In the genomic region with DNA sequence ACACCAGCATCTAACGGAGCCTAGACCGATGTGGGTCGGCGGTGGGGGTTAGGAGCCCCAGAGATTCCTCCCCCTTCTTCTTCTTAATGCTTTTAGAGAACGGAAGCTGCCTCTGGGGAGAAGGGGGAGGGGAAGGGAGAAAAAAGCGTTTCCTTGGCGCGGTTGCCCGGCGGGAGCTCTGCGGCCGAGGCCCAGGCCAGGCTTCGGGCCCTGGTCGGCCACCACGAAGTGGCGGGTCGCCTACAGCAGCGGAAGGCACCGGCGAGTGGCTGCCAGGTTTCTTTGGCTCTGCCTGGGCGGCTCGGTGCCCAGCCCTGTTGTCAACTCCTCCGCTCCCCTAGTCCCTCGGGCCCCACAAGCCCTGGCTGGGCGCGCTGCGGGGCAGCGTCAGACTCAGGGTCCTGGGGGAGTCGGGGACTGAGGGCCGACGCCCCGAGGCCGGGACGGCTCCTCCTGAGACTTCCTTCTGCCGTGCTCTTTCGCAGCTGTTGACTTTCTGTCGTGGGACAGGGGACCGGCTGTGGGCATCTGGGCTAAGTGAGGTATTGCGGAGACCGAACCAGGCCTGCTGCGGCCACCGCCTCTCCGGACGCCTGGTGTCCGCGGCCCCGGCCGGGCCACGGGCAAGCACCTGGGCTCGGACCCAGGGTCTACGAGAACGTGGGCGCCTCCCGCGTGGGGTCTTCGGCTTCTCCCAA, we compare ENCODE assay signal across 9 mouse cellular contexts.
DNase-seq lines count a peak whose midpoint lies in the region; ATAC-seq and TF ChIP-seq lines count a peak whose summit lies in the region.
"Had no signal": no experiment of that assay in that cellular context is flagged by ENCODE, and none has a peak within 500 bp of the region (broad histone marks: within the 10 kb centered on the region; RNA-seq: fewer than 3 reads in every experiment).

No protein-coding gene starts in this region.

- WGBS in heart, embryonic 11.5 days (ENCODE audit: insufficient replicate concordance) = under 1% methylated on average over 55 of the region's 56 CpGs
- WGBS in neural tube, embryonic 11.5 days = under 1% methylated on average over 53 of the region's 56 CpGs
- 8% methylated on average over 56 of the region's 56 CpGs for WGBS in thymus, adult 2 months

- no peak for TF ChIP-seq POLR2A in thymus, adult 2 months (IDR thresholded peaks at IDR 0.05; ENCODE audit: control insufficient read depth, extremely low read depth, insufficient read depth, low read length, poor library complexity)

- H3K27me3 ChIP-seq in heart, embryonic 11.5 days (ENCODE audit: control insufficient read depth, insufficient read depth, low read length) = peaks cover 58% of the 10 kb centered on the region
- H3K27me3 ChIP-seq in neural tube, embryonic 11.5 days (ENCODE audit: control insufficient read depth, insufficient read depth, low read length) = 0 out of 2 replicates have a peak, but pooled peaks cover 3% of the 10 kb centered on the region
- no peaks in the 10 kb centered on the region; the same call in 1 of the 2 replicates for H3K27me3 ChIP-seq in thymus, adult 2 months (ENCODE audit: control insufficient read depth, insufficient read depth, low read length)

- no peak overlapping the region for H3K27ac ChIP-seq in heart, embryonic 11.5 days (ENCODE audit: low read depth, low read length)
- peak overlapping the region; percentile 100 for H3K27ac ChIP-seq in neural tube, embryonic 11.5 days (ENCODE audit: low read depth, low read length)
- H3K27ac ChIP-seq in thymus, adult 2 months (ENCODE audit: control insufficient read depth, insufficient read depth, low read length) = no peak overlapping the region
- H3K27ac ChIP-seq: macrophage had no signal

- ATAC-seq in heart, embryonic 11.5 days (replicated peaks; ENCODE audit: insufficient number of reproducible peaks, low FRiP score, low TSS enrichment) = peak; percentile 35
- peak; percentile 49 for ATAC-seq in neural tube, embryonic 11.5 days (ENCODE audit: insufficient read depth, low FRiP score, low TSS enrichment)

- TF ChIP-seq CTCF in thymus, adult 2 months (IDR thresholded peaks at IDR 0.05; ENCODE audit: borderline replicate concordance, control insufficient read depth, extremely low read depth, insufficient read depth, low read length, poor library complexity) = no peak

- DNase-seq in layer of hippocampus, adult 11-12 months (ENCODE audit: low spot score) = peak; percentile 47
- DNase-seq in layer of hippocampus, adult 9-10 months (ENCODE audit: low spot score) = no peak
- DNase-seq in cerebellum, adult 8-10 months = peak; percentile 61
- DNase-seq in layer of hippocampus, postnatal 36 days = peak; percentile 64 to 68
- peak; percentile 83 for DNase-seq in neural tube, embryonic 11.5 days (ENCODE audit: low spot score)
- DNase-seq in thymus, adult 2 months = no peak
- DNase-seq in adrenal gland, postnatal 36 days = no peak

- H3K9ac ChIP-seq in heart, embryonic 11.5 days (ENCODE audit: low read depth, low read length) = peak overlapping the region; percentile 63
- peak overlapping the region; percentile 99 for H3K9ac ChIP-seq in neural tube, embryonic 11.5 days (ENCODE audit: low read length)

- peak overlapping the region; percentile 53 for H3K4me3 ChIP-seq in heart, embryonic 11.5 days (ENCODE audit: low read depth, low read length)
- H3K4me3 ChIP-seq in neural tube, embryonic 11.5 days (ENCODE audit: low read depth, low read length) = peak overlapping the region; percentile 55
- no peak overlapping the region for H3K4me3 ChIP-seq in thymus, adult 2 months (ENCODE audit: control insufficient read depth, insufficient read depth, low read length)

- no peaks in the 10 kb centered on the region for H3K36me3 ChIP-seq in heart, embryonic 11.5 days (ENCODE audit: control insufficient read depth, insufficient read depth, low read length)
- no peaks in the 10 kb centered on the region for H3K36me3 ChIP-seq in neural tube, embryonic 11.5 days (ENCODE audit: control insufficient read depth, insufficient read depth, low read length)
- H3K36me3 ChIP-seq in thymus, adult 2 months (ENCODE audit: control insufficient read depth, insufficient read depth, low read length) = no peaks in the 10 kb centered on the region

- peaks cover 9% of the 10 kb centered on the region; the same call in 1 of the 2 replicates for H3K4me1 ChIP-seq in heart, embryonic 11.5 days (ENCODE audit: control insufficient read depth, insufficient read depth, low read length)
- 0 out of 2 replicates have a peak, but pooled peaks cover 2% of the 10 kb centered on the region for H3K4me1 ChIP-seq in neural tube, embryonic 11.5 days (ENCODE audit: control insufficient read depth, insufficient read depth, low read length)
- no peaks in the 10 kb centered on the region for H3K4me1 ChIP-seq in thymus, adult 2 months (replicated peaks; ENCODE audit: control insufficient read depth, insufficient read depth, low read length)

- H3K4me2 ChIP-seq in heart, embryonic 11.5 days = peak overlapping the region; percentile 94
- peak overlapping the region; percentile 99 for H3K4me2 ChIP-seq in neural tube, embryonic 11.5 days (ENCODE audit: low read depth)

- H3K9me3 ChIP-seq in heart, embryonic 11.5 days (replicated peaks; ENCODE audit: control insufficient read depth, low read length) = no peaks in the 10 kb centered on the region
- H3K9me3 ChIP-seq in neural tube, embryonic 11.5 days (ENCODE audit: control insufficient read depth, low read length) = no peaks in the 10 kb centered on the region

Comparison
In these comparisons a context has a peak if more than half of its experiments do, and no peak if none do; other contexts are left out.
1. DNase-seq: peak in layer of hippocampus, adult 11-12 months (single experiment), cerebellum, adult 8-10 months (single experiment), layer of hippocampus, postnatal 36 days (2 of 2) and neural tube, embryonic 11.5 days (single experiment); none in layer of hippocampus, adult 9-10 months (single experiment), thymus, adult 2 months (single experiment) and adrenal gland, postnatal 36 days (0 of 2).